Mouse (Mus musculus) T-cell, adult 2 months (primary cell): ENCODE data around the gene Pcdh9.

ENCODE experiments used
- DNase-seq: peaks from one replicate; pipeline ENCODE4 v3.0.0; 2022; ENCODE audit warnings: low spot score

The Pcdh9 gene

GRCm38 (mm10) chr14:93786234-93786633, 104.2 kb downstream of the Pcdh9 start:
- DNase-seq: no peak

- no peak for DNase-seq
These were observed 105.4 kb downstream of the Pcdh9 start for GRCm38 (mm10) chr14:93785031-93785430.

- no peak for DNase-seq
These were observed 127.6 kb downstream of the Pcdh9 start for GRCm38 (mm10) chr14:93762855-93763254.

- no peak for DNase-seq
These were observed 156.3 kb downstream of the Pcdh9 start for GRCm38 (mm10) chr14:93734077-93734673.

- no peak for DNase-seq
These were observed 164.7 kb downstream of the Pcdh9 start for GRCm38 (mm10) chr14:93725798-93726197.

GRCm38 (mm10) chr14:93719208-93719607, 171.3 kb downstream of the Pcdh9 start:
- DNase-seq: no peak

- no peak for DNase-seq
These were observed 177.1 kb downstream of the Pcdh9 start for GRCm38 (mm10) chr14:93713250-93713935.

- no peak for DNase-seq
These were observed 181.8 kb downstream of the Pcdh9 start for GRCm38 (mm10) chr14:93708651-93709050.

GRCm38 (mm10) chr14:93701385-93702101, 188.9 kb downstream of the Pcdh9 start:
- no peak for DNase-seq

GRCm38 (mm10) chr14:93700916-93701315, 189.6 kb downstream of the Pcdh9 start:
- no peak for DNase-seq

- DNase-seq: no peak
These were observed 205.8 kb downstream of the Pcdh9 start for GRCm38 (mm10) chr14:93684641-93685040.

- no peak for DNase-seq
These were observed 215.0 kb downstream of the Pcdh9 start for GRCm38 (mm10) chr14:93675273-93676068.

- no peak for DNase-seq
These were observed 236.3 kb downstream of the Pcdh9 start for GRCm38 (mm10) chr14:93653986-93654757.

- no peak for DNase-seq
These were observed 263.2 kb downstream of the Pcdh9 start for GRCm38 (mm10) chr14:93627241-93627640.

- no peak for DNase-seq
These were observed 266.3 kb downstream of the Pcdh9 start for GRCm38 (mm10) chr14:93624144-93624543.

- no peak for DNase-seq
These were observed 269.3 kb downstream of the Pcdh9 start for GRCm38 (mm10) chr14:93621211-93621610.

- no peak for DNase-seq
These were observed 282.9 kb downstream of the Pcdh9 start for GRCm38 (mm10) chr14:93607546-93607945.

GRCm38 (mm10) chr14:93599997-93600396, 290.5 kb downstream of the Pcdh9 start:
- no peak for DNase-seq

GRCm38 (mm10) chr14:93585432-93586024, 305.0 kb downstream of the Pcdh9 start:
- DNase-seq: no peak

- DNase-seq: no peak
These were observed 326.1 kb downstream of the Pcdh9 start for GRCm38 (mm10) chr14:93564361-93564760.

GRCm38 (mm10) chr14:93561577-93561976, 328.9 kb downstream of the Pcdh9 start:
- no peak for DNase-seq
